Mouse (Mus musculus): ENCODE measurements around the gene Olfr815. TPM values are rescaled to one million over a fixed set of nuclear protein-coding genes. Genes with fewer than 3 reads are reported as not detected.
"Not testable (repeated sequence)": the region's sequence is repeated elsewhere in the genome, so short reads cannot be mapped to it uniquely, and the experiment has no call there.

Olfr815 gene
- polyA plus RNA-seq (2011; ENCODE audit: insufficient read depth, insufficient read length, low replicate concordance, missing spikeins): not detected in 2 replicates

- H3K4me1 ChIP-seq (ENCODE audit: control insufficient read depth, insufficient read depth, low read length); H3K27ac ChIP-seq (ENCODE audit: control insufficient read depth, insufficient read depth, low read depth, low read length, poor library complexity); H3K4me3 ChIP-seq (replicated peaks; ENCODE audit: control insufficient read depth, low read depth, low read length): not testable (repeated sequence)
- 71% methylated on average over 1 of the region's 1 CpGs for WGBS
Observed at GRCm38 (mm10) chr10:129905767-129906166, at the start of gene Olfr815. Gene Olfr815, minus strand, starts transcription at chr10:129905867.

GRCm38 (mm10) chr10:129949000-129949399, 43.3 kb upstream of the Olfr815 start, which contains the start of gene Olfr818:
Gene Olfr818, minus strand, starts transcription at chr10:129949100.
- H3K4me3 ChIP-seq (replicated peaks; ENCODE audit: control insufficient read depth, low read depth, low read length): no peak within 1 kb of the TSS
- no peaks in the 10 kb centered on the region for H3K4me1 ChIP-seq (ENCODE audit: control insufficient read depth, insufficient read depth, low read length)
- WGBS: 82% methylated on average over 2 of the region's 2 CpGs
- TF ChIP-seq POLR2A (IDR thresholded peaks at IDR 0.05; ENCODE audit: borderline replicate concordance, control insufficient read depth, low read depth, low read length) (no peak), CTCF (IDR thresholded peaks at IDR 0.05; ENCODE audit: control insufficient read depth, insufficient read depth, low read length) (no peak)
- H3K27ac ChIP-seq (ENCODE audit: control insufficient read depth, insufficient read depth, low read depth, low read length, poor library complexity): no peak within 1 kb of the TSS

- H3K4me1 ChIP-seq (ENCODE audit: control insufficient read depth, insufficient read depth, low read length): no peaks in the 10 kb centered on the region
- H3K4me3 ChIP-seq (replicated peaks; ENCODE audit: control insufficient read depth, low read depth, low read length): no peak within 1 kb of the TSS
- TF ChIP-seq POLR2A (IDR thresholded peaks at IDR 0.05; ENCODE audit: borderline replicate concordance, control insufficient read depth, low read depth, low read length): no peak
- TF ChIP-seq CTCF (IDR thresholded peaks at IDR 0.05; ENCODE audit: control insufficient read depth, insufficient read depth, low read length): no peak
- H3K27ac ChIP-seq (ENCODE audit: control insufficient read depth, insufficient read depth, low read depth, low read length, poor library complexity): no peak within 1 kb of the TSS
- 58% methylated on average over 1 of the region's 1 CpGs for WGBS
Observed at GRCm38 (mm10) chr10:129915497-129915896, 9.8 kb upstream of the Olfr815 start, which contains the start of gene Olfr816. Gene Olfr816, minus strand, starts transcription at chr10:129915597.

GRCm38 (mm10) chr10:129885934-129886333, 19.7 kb downstream of the Olfr815 start:
- no peak overlapping the region for H3K27ac ChIP-seq (ENCODE audit: control insufficient read depth, insufficient read depth, low read depth, low read length, poor library complexity)

GRCm38 (mm10) chr10:129885496-129885895, 20.2 kb downstream of the Olfr815 start:
- H3K27ac ChIP-seq (ENCODE audit: control insufficient read depth, insufficient read depth, low read depth, low read length, poor library complexity); H3K4me1 ChIP-seq (ENCODE audit: control insufficient read depth, insufficient read depth, low read length); H3K4me3 ChIP-seq (replicated peaks; ENCODE audit: control insufficient read depth, low read depth, low read length): not testable (repeated sequence)
- 63% methylated on average over 6 of the region's 6 CpGs for WGBS

More at GRCm38 (mm10) chr10:129885934-129886333, 19.7 kb downstream of the Olfr815 start:
- TF ChIP-seq CTCF (IDR thresholded peaks at IDR 0.05; ENCODE audit: control insufficient read depth, insufficient read depth, low read length) (no peak), POLR2A (IDR thresholded peaks at IDR 0.05; ENCODE audit: borderline replicate concordance, control insufficient read depth, low read depth, low read length) (no peak)
- no peak overlapping the region for H3K4me3 ChIP-seq (replicated peaks; ENCODE audit: control insufficient read depth, low read depth, low read length)
- no peaks in the 10 kb centered on the region for H3K4me1 ChIP-seq (ENCODE audit: control insufficient read depth, insufficient read depth, low read length)
- WGBS: 79% methylated on average over 7 of the region's 7 CpGs

- 50% methylated on average over 1 of the region's 1 CpGs for WGBS
- H3K4me1 ChIP-seq (ENCODE audit: control insufficient read depth, insufficient read depth, low read length); H3K27ac ChIP-seq (ENCODE audit: control insufficient read depth, insufficient read depth, low read depth, low read length, poor library complexity); H3K4me3 ChIP-seq (replicated peaks; ENCODE audit: control insufficient read depth, low read depth, low read length): not testable (repeated sequence)
Observed at GRCm38 (mm10) chr10:129879751-129880150, 25.9 kb downstream of the Olfr815 start, which contains the start of gene Olfr814. Gene Olfr814, minus strand, starts transcription at chr10:129879851.

GRCm38 (mm10) chr10:129855067-129855466, 50.6 kb downstream of the Olfr815 start, which contains the start of gene Olfr813:
Gene Olfr813, plus strand, starts transcription at chr10:129855367.
- Histone ChIP-seq H3K4me3 (replicated peaks; ENCODE audit: control insufficient read depth, low read depth, low read length) (no peak within 1 kb of the TSS), H3K27ac (ENCODE audit: control insufficient read depth, insufficient read depth, low read depth, low read length, poor library complexity) (no peak within 1 kb of the TSS), H3K4me1 (ENCODE audit: control insufficient read depth, insufficient read depth, low read length) (no peaks in the 10 kb centered on the region)
- no peak for TF ChIP-seq POLR2A (IDR thresholded peaks at IDR 0.05; ENCODE audit: borderline replicate concordance, control insufficient read depth, low read depth, low read length)
- no peak for TF ChIP-seq CTCF (IDR thresholded peaks at IDR 0.05; ENCODE audit: control insufficient read depth, insufficient read depth, low read length)

Other genes with a start within 250 kb of the Olfr815 start
- not detected in 2 replicates for gene Olfr800, start 248.2 kb downstream of the Olfr815 start, polyA plus RNA-seq (2011; ENCODE audit: insufficient read depth, insufficient read length, low replicate concordance, missing spikeins)
- not detected in 2 replicates for gene Olfr801, start 232.0 kb downstream of the Olfr815 start, polyA plus RNA-seq (2011; ENCODE audit: insufficient read depth, insufficient read length, low replicate concordance, missing spikeins)
- not detected in 2 replicates for gene Olfr802, start 217.7 kb downstream of the Olfr815 start, polyA plus RNA-seq (2011; ENCODE audit: insufficient read depth, insufficient read length, low replicate concordance, missing spikeins)
- gene Olfr803, start 211.6 kb downstream of the Olfr815 start, polyA plus RNA-seq (2011; ENCODE audit: insufficient read depth, insufficient read length, low replicate concordance, missing spikeins): not detected in 2 replicates
- 0.35 TPM in 1 of 2 replicates, not detected in the other for gene Olfr804, start 202.7 kb downstream of the Olfr815 start, polyA plus RNA-seq (2011; ENCODE audit: insufficient read depth, insufficient read length, low replicate concordance, missing spikeins)
- gene Olfr805, start 176.5 kb downstream of the Olfr815 start, polyA plus RNA-seq (2011; ENCODE audit: insufficient read depth, insufficient read length, low replicate concordance, missing spikeins): 0.61 TPM in 1 of 2 replicates, not detected in the other
- gene Olfr806, start 163.9 kb downstream of the Olfr815 start, polyA plus RNA-seq (2011; ENCODE audit: insufficient read depth, insufficient read length, low replicate concordance, missing spikeins): not detected in 2 replicates
- not detected in 2 replicates for gene Olfr807, start 148.1 kb downstream of the Olfr815 start, polyA plus RNA-seq (2011; ENCODE audit: insufficient read depth, insufficient read length, low replicate concordance, missing spikeins)
- gene Olfr808, start 140.4 kb downstream of the Olfr815 start, polyA plus RNA-seq (2011; ENCODE audit: insufficient read depth, insufficient read length, low replicate concordance, missing spikeins): not detected in 2 replicates
- not detected in 2 replicates for gene Olfr809, start 131.2 kb downstream of the Olfr815 start, polyA plus RNA-seq (2011; ENCODE audit: insufficient read depth, insufficient read length, low replicate concordance, missing spikeins)
- gene Olfr810, start 111.0 kb downstream of the Olfr815 start, polyA plus RNA-seq (2011; ENCODE audit: insufficient read depth, insufficient read length, low replicate concordance, missing spikeins): not detected in 2 replicates
- gene Olfr811, start 101.5 kb downstream of the Olfr815 start, polyA plus RNA-seq (2011; ENCODE audit: insufficient read depth, insufficient read length, low replicate concordance, missing spikeins): not detected in 2 replicates
- gene Olfr812, start 59.8 kb downstream of the Olfr815 start, polyA plus RNA-seq (2011; ENCODE audit: insufficient read depth, insufficient read length, low replicate concordance, missing spikeins): not detected in 2 replicates
- gene Olfr813, start 50.5 kb downstream of the Olfr815 start, polyA plus RNA-seq (2011; ENCODE audit: insufficient read depth, insufficient read length, low replicate concordance, missing spikeins): not detected in 2 replicates
- not detected in 2 replicates for gene Olfr814, start 26.0 kb downstream of the Olfr815 start, polyA plus RNA-seq (2011; ENCODE audit: insufficient read depth, insufficient read length, low replicate concordance, missing spikeins)
- gene Olfr816, start 9.7 kb upstream of the Olfr815 start, polyA plus RNA-seq (2011; ENCODE audit: insufficient read depth, insufficient read length, low replicate concordance, missing spikeins): not detected in 2 replicates
- not detected in 2 replicates for gene Olfr818, start 43.2 kb upstream of the Olfr815 start, polyA plus RNA-seq (2011; ENCODE audit: insufficient read depth, insufficient read length, low replicate concordance, missing spikeins)
- not detected in 2 replicates for gene Olfr819, start 61.4 kb upstream of the Olfr815 start, polyA plus RNA-seq (2011; ENCODE audit: insufficient read depth, insufficient read length, low replicate concordance, missing spikeins)
- gene Olfr247, start 70.3 kb upstream of the Olfr815 start, polyA plus RNA-seq (2011; ENCODE audit: insufficient read depth, insufficient read length, low replicate concordance, missing spikeins): not detected in 2 replicates
- 0.27 TPM in 1 of 2 replicates, not detected in the other for gene Gm10310, start 79.2 kb upstream of the Olfr815 start, polyA plus RNA-seq (2011; ENCODE audit: insufficient read depth, insufficient read length, low replicate concordance, missing spikeins)
- not detected in 2 replicates for gene Olfr820, start 106.8 kb upstream of the Olfr815 start, polyA plus RNA-seq (2011; ENCODE audit: insufficient read depth, insufficient read length, low replicate concordance, missing spikeins)
- gene Olfr821, start 124.5 kb upstream of the Olfr815 start, polyA plus RNA-seq (2011; ENCODE audit: insufficient read depth, insufficient read length, low replicate concordance, missing spikeins): not detected in 2 replicates
- not detected in 2 replicates for gene Olfr822, start 165.3 kb upstream of the Olfr815 start, polyA plus RNA-seq (2011; ENCODE audit: insufficient read depth, insufficient read length, low replicate concordance, missing spikeins)
- not detected in 2 replicates for gene Olfr823, start 209.5 kb upstream of the Olfr815 start, polyA plus RNA-seq (2011; ENCODE audit: insufficient read depth, insufficient read length, low replicate concordance, missing spikeins)
- gene Olfr824, start 224.1 kb upstream of the Olfr815 start, polyA plus RNA-seq (2011; ENCODE audit: insufficient read depth, insufficient read length, low replicate concordance, missing spikeins): not detected in 2 replicates